Comparison of ENCODE assay signal across 7 mouse cellular contexts in genomic region chr4:130163391-130163861, GRCm38 (mm10). TPM values are rescaled to one million over a fixed set of nuclear protein-coding genes. Genes with fewer than 3 reads are reported as not detected.
DNase-seq lines count a peak whose midpoint lies in the region; ATAC-seq lines count a peak whose summit lies in the region.

No protein-coding gene starts in this region.

- no peak for ATAC-seq in forebrain, embryonic 12.5 days (ENCODE audit: low FRiP score)
- ATAC-seq in limb, embryonic 12.5 days (ENCODE audit: insufficient number of reproducible peaks, insufficient read depth, low FRiP score, low TSS enrichment, low read depth), result peak; percentile 40; the same call in 1 of the 2 replicates
- no peak for ATAC-seq in midbrain, embryonic 15.5 days (replicated peaks)

- H3K9me3 ChIP-seq in forebrain, embryonic 12.5 days, result no peaks in the 10 kb centered on the region
- no peaks in the 10 kb centered on the region for H3K9me3 ChIP-seq in hindbrain, embryonic 10.5 days
- H3K9me3 ChIP-seq in limb, embryonic 12.5 days, result no peaks in the 10 kb centered on the region
- H3K9me3 ChIP-seq in midbrain, embryonic 15.5 days, result no peaks in the 10 kb centered on the region

- no peak overlapping the region for H3K27ac ChIP-seq in forebrain, embryonic 12.5 days
- H3K27ac ChIP-seq in hindbrain, embryonic 10.5 days, result peak overlapping the region; percentile 79
- H3K27ac ChIP-seq in limb, embryonic 12.5 days, result peak overlapping the region; percentile 50
- H3K27ac ChIP-seq in midbrain, embryonic 15.5 days, result no peak overlapping the region

- peak overlapping the region; percentile 36 for H3K4me2 ChIP-seq in forebrain, embryonic 12.5 days
- peak overlapping the region; percentile 52 for H3K4me2 ChIP-seq in limb, embryonic 12.5 days
- peak overlapping the region; percentile 34 for H3K4me2 ChIP-seq in midbrain, embryonic 15.5 days

- no peaks in the 10 kb centered on the region for H3K36me3 ChIP-seq in forebrain, embryonic 12.5 days (replicated peaks)
- H3K36me3 ChIP-seq in hindbrain, embryonic 10.5 days, result no peaks in the 10 kb centered on the region
- H3K36me3 ChIP-seq in limb, embryonic 12.5 days, result no peaks in the 10 kb centered on the region
- H3K36me3 ChIP-seq in midbrain, embryonic 15.5 days (replicated peaks), result no peaks in the 10 kb centered on the region

- no peak overlapping the region for H3K9ac ChIP-seq in forebrain, embryonic 12.5 days
- H3K9ac ChIP-seq in limb, embryonic 12.5 days (replicated peaks), result peak overlapping the region; percentile 35; the same call in 1 of the 2 replicates
- H3K9ac ChIP-seq in midbrain, embryonic 15.5 days, result no peak overlapping the region

- WGBS in forebrain, embryonic 12.5 days, result 3% methylated on average over 20 of the region's 20 CpGs
- 4% methylated on average over 20 of the region's 20 CpGs for WGBS in hindbrain, embryonic 10.5 days
- WGBS in limb, embryonic 12.5 days, result 5% methylated on average over 20 of the region's 20 CpGs
- 10% methylated on average over 19 of the region's 20 CpGs for WGBS in midbrain, embryonic 15.5 days

- peaks cover 24% of the 10 kb centered on the region for H3K4me1 ChIP-seq in forebrain, embryonic 12.5 days
- peaks cover 36% of the 10 kb centered on the region for H3K4me1 ChIP-seq in hindbrain, embryonic 10.5 days (replicated peaks)
- H3K4me1 ChIP-seq in limb, embryonic 12.5 days (replicated peaks), result peaks cover 39% of the 10 kb centered on the region
- peaks cover 20% of the 10 kb centered on the region for H3K4me1 ChIP-seq in midbrain, embryonic 15.5 days

- peaks cover 65% of the 10 kb centered on the region for H3K27me3 ChIP-seq in forebrain, embryonic 12.5 days
- H3K27me3 ChIP-seq in hindbrain, embryonic 10.5 days (ENCODE audit: insufficient read depth, poor library complexity, severe bottlenecking), result peaks cover 77% of the 10 kb centered on the region
- peaks cover 33% of the 10 kb centered on the region for H3K27me3 ChIP-seq in limb, embryonic 12.5 days
- H3K27me3 ChIP-seq in midbrain, embryonic 15.5 days (replicated peaks), result peaks cover 20% of the 10 kb centered on the region

- H3K4me3 ChIP-seq in forebrain, embryonic 12.5 days (replicated peaks), result peak overlapping the region; percentile 17; the same call in 1 of the 2 replicates
- peak overlapping the region; percentile 34 for H3K4me3 ChIP-seq in hindbrain, embryonic 10.5 days
- H3K4me3 ChIP-seq in limb, embryonic 12.5 days (replicated peaks), result peak overlapping the region; percentile 2
- no peak overlapping the region for H3K4me3 ChIP-seq in midbrain, embryonic 15.5 days

- DNase-seq in adrenal gland, postnatal 36 days, result peak; percentile 73 to 84
- peak; percentile 44 for DNase-seq in hindbrain, embryonic 10.5 days (ENCODE audit: low spot score)
- DNase-seq in right cerebral cortex, adult 2 months (ENCODE audit: low spot score in 2 of 2), result no peak
- DNase-seq in cerebellum, postnatal 4 days (ENCODE audit: low spot score in 2 of 2), result no peak

RNA-seq across cellular contexts. Expression of gene Tinagl1, which starts 11.5 kb away (rescaled TPM):
- total RNA-seq in adrenal gland, postnatal 36 days (2021), result 100 to 1,000 TPM; 103 to 217 TPM
- polyA plus RNA-seq in forebrain, embryonic 12.5 days (2016; fragmentation: Nextera tagmentation; extraction: Ambion mirVana), result 4.1 and 4.6 TPM in 2 replicates
- polyA plus RNA-seq in hindbrain, embryonic 10.5 days (2016; fragmentation: Nextera tagmentation; extraction: Ambion mirVana), result 11.6 and 15.1 TPM in 2 replicates
- polyA plus RNA-seq in limb, embryonic 12.5 days (2016; fragmentation: Nextera tagmentation; extraction: Ambion mirVana), result 7.8 and 10.3 TPM in 2 replicates
- 5.1 and 6.4 TPM in 2 replicates for polyA plus RNA-seq in midbrain, embryonic 15.5 days (2015; fragmentation: Nextera tagmentation; extraction: Ambion mirVana)

RNA-seq across cellular contexts. Expression of gene Hcrtr1, which starts 24.3 kb away (rescaled TPM):
- under 1 TPM; 0.40 to 0.46 TPM for total RNA-seq in adrenal gland, postnatal 36 days (2021)
- polyA plus RNA-seq in forebrain, embryonic 12.5 days (2016; fragmentation: Nextera tagmentation; extraction: Ambion mirVana), result 0.10 TPM in 1 of 2 replicates, not detected in the other
- polyA plus RNA-seq in hindbrain, embryonic 10.5 days (2016; fragmentation: Nextera tagmentation; extraction: Ambion mirVana), result 0.81 and 0.85 TPM in 2 replicates
- polyA plus RNA-seq in limb, embryonic 12.5 days (2016; fragmentation: Nextera tagmentation; extraction: Ambion mirVana), result not detected in 2 replicates
- polyA plus RNA-seq in midbrain, embryonic 15.5 days (2015; fragmentation: Nextera tagmentation; extraction: Ambion mirVana), result 3.3 and 3.6 TPM in 2 replicates

RNA-seq across cellular contexts. Expression of gene Gm853, which starts 58.8 kb away (rescaled TPM):
- total RNA-seq in adrenal gland, postnatal 36 days (2021), result not detected
- not detected in 2 replicates for polyA plus RNA-seq in forebrain, embryonic 12.5 days (2016; fragmentation: Nextera tagmentation; extraction: Ambion mirVana)
- 0.84 TPM in 1 of 2 replicates, not detected in the other for polyA plus RNA-seq in hindbrain, embryonic 10.5 days (2016; fragmentation: Nextera tagmentation; extraction: Ambion mirVana)
- polyA plus RNA-seq in limb, embryonic 12.5 days (2016; fragmentation: Nextera tagmentation; extraction: Ambion mirVana), result not detected in 2 replicates
- 0.06 and 0.08 TPM in 2 replicates for polyA plus RNA-seq in midbrain, embryonic 15.5 days (2015; fragmentation: Nextera tagmentation; extraction: Ambion mirVana)

Comparison
In these comparisons a context has a peak if more than half of its experiments do, and no peak if none do; other contexts are left out.
1. DNase-seq: peak in adrenal gland, postnatal 36 days (2 of 2) and hindbrain, embryonic 10.5 days (single experiment); none in right cerebral cortex, adult 2 months (0 of 2) and cerebellum, postnatal 4 days (0 of 2).
2. H3K27ac ChIP-seq: peak in hindbrain, embryonic 10.5 days (single experiment) and limb, embryonic 12.5 days (single experiment); none in forebrain, embryonic 12.5 days (single experiment) and midbrain, embryonic 15.5 days (single experiment).
3. Peak in every context shown above with its lines, with median percentiles within 50 percentile points of each other: H3K4me2 ChIP-seq.